Mouse (Mus musculus) hindbrain, embryonic 11.5 days (tissue): ENCODE results near the gene Fbxo34. TPM values are rescaled to one million over a fixed set of nuclear protein-coding genes. Genes with fewer than 3 reads are reported as not detected.
"Not testable (repeated sequence)": the region's sequence is repeated elsewhere in the genome, so short reads cannot be mapped to it uniquely, and the experiment has no call there.

Experiments
- ATAC-seq: fragments of 200-750 bp; cut with Nextera tagmentation; 2 replicates; pipeline ENCODE4 v1.8.0; 2017; ENCODE audit warnings: mild to moderate bottlenecking, moderate TSS enrichment, moderate library complexity; ENCODE audit not compliant: low FRiP score
- DNase-seq: peaks from one replicate; pipeline ENCODE4 v3.0.0-alpha.2; 2015; ENCODE audit warnings: low spot score
- H3K27ac ChIP-seq: fragments of 300-500 bp; sonication (generic); 2 replicates; pipeline ENCODE4 v1.5.1; 2014; ENCODE audit warnings: mild to moderate bottlenecking, low read depth, low read length
- H3K27me3 ChIP-seq: fragments of 300-500 bp; sonication (generic); 2 replicates; pipeline ENCODE4 v1.6.1; 2014; ENCODE audit warnings: mild to moderate bottlenecking, low read length, moderate library complexity, mixed read lengths; ENCODE audit not compliant: control insufficient read depth, insufficient read depth
- H3K36me3 ChIP-seq: fragments of 300-500 bp; sonication (generic); 2 replicates; pipeline ENCODE4 v1.6.1; 2014; ENCODE audit warnings: mild to moderate bottlenecking, low read length, moderate library complexity, mixed read lengths; ENCODE audit not compliant: control insufficient read depth, insufficient read depth
- H3K4me1 ChIP-seq: fragments of 300-500 bp; sonication (generic); replicated peaks from 2 replicates; pipeline ENCODE4 v1.6.1; 2014; ENCODE audit warnings: low read length, mixed read lengths; ENCODE audit not compliant: control insufficient read depth, insufficient read depth
- H3K4me2 ChIP-seq: fragments of 300-500 bp; sonication (generic); replicated peaks from 2 replicates; pipeline ENCODE4 v1.6.1; 2014; ENCODE audit warnings: mild to moderate bottlenecking, low read depth, low read length
- H3K4me3 ChIP-seq: fragments of 300-500 bp; sonication (generic); 2 replicates; pipeline ENCODE4 v1.5.1; 2014; ENCODE audit warnings: low read depth, low read length
- H3K9ac ChIP-seq: fragments of 300-500 bp; sonication (generic); 2 replicates; pipeline ENCODE4 v1.6.1; 2014; ENCODE audit warnings: low read depth, low read length
- H3K9me3 ChIP-seq: fragments of 300-500 bp; sonication (generic); 2 replicates; pipeline ENCODE4 v1.6.1; 2016; ENCODE audit warnings: low read length; ENCODE audit not compliant: control insufficient read depth
- WGBS: fragments of 180-500 bp; shearing (Covaris S2); extraction: QIAGEN DNeasy Blood & Tissue Kit; methylation state at CpG from one replicate; pipeline ENCODE4 v1.1.7; 2014; 5-methylcytosine and 5-hydroxymethylcytosine counted together
- polyA plus RNA-seq: library from polyadenylated mRNA; unstranded; fragments of >200 nt; fragmentation: Nextera tagmentation; extraction: Ambion mirVana; gene quantifications from 2 replicates; pipeline ENCODE4 v1.2.1, GENCODE M21; 2014

Gene Fbxo34
- polyA plus RNA-seq, 1 experiment from 2014 or later: 20.1 TPM

- DNase-seq, H3K9ac ChIP-seq, H3K27ac ChIP-seq, H3K36me3 ChIP-seq, H3K9me3 ChIP-seq, H3K4me1 ChIP-seq, H3K4me3 ChIP-seq, H3K27me3 ChIP-seq, H3K4me2 ChIP-seq, ATAC-seq: not testable (repeated sequence)
- WGBS: 93% methylated on average over 11 of the region's 11 CpGs
Measured at GRCm38 (mm10) chr14:47570549-47570948, 120.3 kb downstream of the Fbxo34 start, which contains the start of gene Atg14. Gene Atg14, minus strand, starts transcription at chr14:47570649.

DNA sequence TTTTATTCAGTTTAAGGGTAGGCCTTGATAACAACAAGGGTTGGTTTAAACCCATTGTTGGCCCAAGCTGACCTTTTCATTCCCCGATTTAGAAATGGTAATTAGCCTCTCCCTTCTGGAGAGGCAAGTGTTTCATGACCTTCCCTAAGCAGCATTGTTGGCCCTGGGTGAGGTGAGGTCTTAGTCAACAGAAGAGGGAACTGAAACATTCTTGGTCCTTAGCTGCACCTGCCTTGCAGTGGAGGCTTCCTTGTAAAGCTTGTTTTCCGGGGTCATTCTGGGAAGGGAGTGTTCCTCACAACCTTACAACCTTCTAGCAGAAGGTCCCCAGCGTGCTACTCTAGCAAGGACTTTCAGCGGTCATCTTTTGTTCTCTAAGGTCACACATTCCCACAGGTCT is 122.5 kb downstream of the Fbxo34 start:
- Histone ChIP-seq H3K36me3 (no peaks in the 10 kb centered on the region), H3K27ac (no peak overlapping the region), H3K4me3 (no peak overlapping the region), H3K9me3 (no peaks in the 10 kb centered on the region), H3K4me2 (no peak overlapping the region), H3K27me3 (no peaks in the 10 kb centered on the region), H3K4me1 (no peaks in the 10 kb centered on the region), H3K9ac (no peak overlapping the region)
- WGBS: 74% methylated on average over 4 of the region's 4 CpGs
- DNase-seq (no peak), ATAC-seq (no peak)

- Histone ChIP-seq H3K9me3 (no peaks in the 10 kb centered on the region), H3K4me2 (no peak overlapping the region), H3K36me3 (no peaks in the 10 kb centered on the region), H3K4me1 (no peaks in the 10 kb centered on the region), H3K9ac (no peak overlapping the region), H3K27me3 (no peaks in the 10 kb centered on the region), H3K27ac (no peak overlapping the region), H3K4me3 (no peak overlapping the region)
- DNase-seq (no peak), ATAC-seq (no peak)
- WGBS: 69% methylated on average over 11 of the region's 11 CpGs
Measured at GRCm38 (mm10) chr14:47574721-47575120, 124.5 kb downstream of the Fbxo34 start.

DNA sequence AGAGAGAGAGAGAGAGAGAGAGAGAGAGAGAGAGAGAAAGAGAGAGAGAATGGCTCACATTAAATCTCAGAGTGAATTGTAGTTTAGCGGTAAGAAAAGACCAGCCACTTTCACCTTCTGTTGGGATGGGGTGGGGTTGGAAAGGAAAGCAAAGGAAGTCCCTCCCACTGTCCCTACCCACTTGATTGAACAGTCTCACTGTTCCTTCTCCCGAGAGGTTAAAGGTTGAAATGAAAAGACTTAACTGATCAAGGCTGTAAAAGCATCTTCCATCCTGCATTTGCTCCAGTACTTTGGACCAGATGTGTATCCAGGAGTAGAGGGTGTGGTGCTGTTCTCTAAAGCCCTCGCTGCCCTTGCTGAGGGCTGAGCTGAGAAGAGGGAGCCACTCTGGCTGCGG is 126.5 kb downstream of the Fbxo34 start:
- no peaks in the 10 kb centered on the region for H3K4me1 ChIP-seq
- no peak for ATAC-seq
- no peaks in the 10 kb centered on the region for H3K9me3 ChIP-seq
- H3K27me3 ChIP-seq: no peaks in the 10 kb centered on the region
- H3K27ac ChIP-seq: no peak overlapping the region
- 77% methylated on average over 4 of the region's 4 CpGs for WGBS
- no peak overlapping the region for H3K9ac ChIP-seq
- H3K36me3 ChIP-seq: no peaks in the 10 kb centered on the region
- no peak overlapping the region for H3K4me3 ChIP-seq
- H3K4me2 ChIP-seq: no peak overlapping the region
- no peak for DNase-seq

DNA sequence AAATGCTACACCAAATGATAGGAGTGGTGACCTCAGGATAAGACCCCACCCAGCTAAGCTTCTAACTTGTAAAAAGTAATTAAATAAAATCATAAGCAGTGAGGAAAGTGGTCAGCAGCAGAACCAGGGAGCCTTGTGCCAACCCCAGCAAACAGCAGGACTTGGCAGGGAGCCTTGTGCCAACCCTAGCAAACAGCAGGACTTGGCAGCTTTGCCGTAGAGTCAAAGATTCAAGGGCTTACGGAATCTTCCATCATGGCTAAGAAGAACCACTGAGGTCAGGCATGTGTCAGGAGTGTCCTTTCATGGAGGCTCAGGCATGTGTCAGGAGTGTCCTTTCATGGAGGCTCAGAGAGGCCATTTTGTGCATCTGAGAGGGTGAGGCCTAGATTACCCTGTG is 127.9 kb downstream of the Fbxo34 start:
- no peaks in the 10 kb centered on the region for H3K36me3 ChIP-seq
- H3K4me2 ChIP-seq: no peak overlapping the region
- H3K4me1 ChIP-seq: no peaks in the 10 kb centered on the region
- 89% methylated on average over 2 of the region's 2 CpGs for WGBS
- H3K4me3 ChIP-seq: no peak overlapping the region
- no peaks in the 10 kb centered on the region for H3K9me3 ChIP-seq
- H3K9ac ChIP-seq: no peak overlapping the region
- no peak overlapping the region for H3K27ac ChIP-seq
- ATAC-seq (no peak), DNase-seq (no peak)
- H3K27me3 ChIP-seq: no peaks in the 10 kb centered on the region

GRCm38 (mm10) chr14:47581280-47581679 is 131.1 kb downstream of the Fbxo34 start:
- no peak for ATAC-seq
- no peak for DNase-seq
- H3K27me3 ChIP-seq: no peaks in the 10 kb centered on the region
- whole genome bisulfite sequencing: 45% methylated on average over 1 of the region's 1 CpGs
- no peak overlapping the region for H3K9ac ChIP-seq
- no peaks in the 10 kb centered on the region for H3K4me1 ChIP-seq
- H3K27ac ChIP-seq: no peak overlapping the region
- H3K9me3 ChIP-seq: no peaks in the 10 kb centered on the region
- no peaks in the 10 kb centered on the region for H3K36me3 ChIP-seq
- H3K4me2 ChIP-seq: no peak overlapping the region
- no peak overlapping the region for H3K4me3 ChIP-seq

Other genes starting within 250 kb of the Fbxo34 start
- 36.5 and 38.9 TPM in 2 replicates for gene Wdhd1, start 173.6 kb upstream of the Fbxo34 start, polyA plus RNA-seq
- 5.3 and 7.2 TPM in 2 replicates for gene Socs4, start 173.5 kb upstream of the Fbxo34 start, polyA plus RNA-seq
- 86.4 and 92.6 TPM in 2 replicates for gene Mapk1ip1l, start 152.2 kb upstream of the Fbxo34 start, polyA plus RNA-seq
- gene Lgals3, start 82.7 kb upstream of the Fbxo34 start, polyA plus RNA-seq: 0.38 and 1.1 TPM in 2 replicates
- gene Dlgap5, start 32.0 kb upstream of the Fbxo34 start, polyA plus RNA-seq: 59.9 and 63.2 TPM in 2 replicates
- gene Atg14, start 120.2 kb downstream of the Fbxo34 start, polyA plus RNA-seq: 15.7 and 18.6 TPM in 2 replicates
- 92.3 and 113 TPM in 2 replicates for gene Ktn1, start 198.0 kb downstream of the Fbxo34 start, polyA plus RNA-seq